Mouse (Mus musculus) hindbrain, embryonic 16.5 days (tissue): ENCODE measurements at regions not wholly inside any gene's neighbourhood (a gene's known extent, or its start where the extent isn't known, plus 50 kb on each side); places are given as distances from the start of the nearest gene placed in this dataset.

Experiments
- ATAC-seq: fragments of 200-750 bp; cut with Nextera tagmentation; 2 replicates; pipeline ENCODE4 v1.8.0; 2017; ENCODE audit warnings: moderate TSS enrichment, moderate library complexity
- H3K27ac ChIP-seq: fragments of 300-500 bp; sonication (generic); 2 replicates; pipeline ENCODE4 v1.5.1; 2014; ENCODE audit warnings: low read depth, mild to moderate bottlenecking, control low read depth, low read length, moderate library complexity
- H3K27me3 ChIP-seq: fragments of 300-500 bp; sonication (generic); replicated peaks from 2 replicates; pipeline ENCODE4 v1.6.1; 2014; ENCODE audit warnings: low read length; ENCODE audit not compliant: control insufficient read depth, insufficient read depth
- H3K36me3 ChIP-seq: fragments of 300-500 bp; sonication (generic); 2 replicates; pipeline ENCODE4 v1.6.1; 2014; ENCODE audit warnings: mild to moderate bottlenecking, low read length, moderate library complexity, mixed read lengths; ENCODE audit not compliant: control insufficient read depth, insufficient read depth
- H3K4me1 ChIP-seq: fragments of 300-500 bp; sonication (generic); 2 replicates; pipeline ENCODE4 v1.6.1; 2014; ENCODE audit warnings: low read depth, low read length; ENCODE audit not compliant: control insufficient read depth, insufficient read depth
- H3K4me2 ChIP-seq: fragments of 300-500 bp; sonication (generic); 2 replicates; pipeline ENCODE4 v1.6.1; 2014; ENCODE audit warnings: mild to moderate bottlenecking, low read length, control low read depth, moderate library complexity
- H3K4me3 ChIP-seq: fragments of 300-500 bp; sonication (generic); 2 replicates; pipeline ENCODE4 v1.5.1; 2014; ENCODE audit warnings: mild to moderate bottlenecking, low read length, control low read depth, moderate library complexity
- H3K9ac ChIP-seq: fragments of 300-500 bp; sonication (generic); 2 replicates; pipeline ENCODE4 v1.6.1; 2014; ENCODE audit warnings: low read depth, mild to moderate bottlenecking, control low read depth, low read length, moderate library complexity
- H3K9me3 ChIP-seq: fragments of 300-500 bp; sonication (generic); 2 replicates; pipeline ENCODE4 v1.6.1; 2014; ENCODE audit warnings: mild to moderate bottlenecking, low read length, moderate library complexity; ENCODE audit not compliant: control insufficient read depth
- WGBS: fragments of 180-500 bp; shearing (Covaris S2); extraction: QIAGEN DNeasy Blood & Tissue Kit; methylation state at CpG from one replicate; pipeline ENCODE4 v1.1.7; 2014; 5-methylcytosine and 5-hydroxymethylcytosine counted together

DNA sequence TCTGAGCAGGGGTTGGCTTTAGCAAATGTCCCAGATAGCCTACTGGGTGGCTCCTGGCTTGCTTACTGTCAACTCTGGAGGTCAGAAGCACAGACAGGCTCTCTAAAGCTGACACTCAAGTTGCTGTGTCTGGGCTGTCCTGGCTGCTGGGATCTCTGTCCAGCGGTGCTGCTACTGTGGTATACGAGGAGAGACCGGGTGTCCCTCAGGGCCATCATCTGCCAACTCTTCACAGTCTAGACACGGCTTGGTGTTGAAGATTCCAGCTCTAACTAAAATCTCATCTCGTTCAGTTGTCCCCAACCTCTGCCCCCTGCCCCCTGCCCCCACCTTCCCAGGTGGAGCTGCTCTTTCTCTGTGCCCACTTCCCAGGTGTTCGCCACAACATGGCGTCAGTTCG, 577.1 kb upstream of the Gm19410 start:
- Histone ChIP-seq H3K4me2 (no peak overlapping the region), H3K4me3 (no peak overlapping the region), H3K9ac (no peak overlapping the region), H3K27me3 (no peaks in the 10 kb centered on the region), H3K4me1 (no peaks in the 10 kb centered on the region), H3K27ac (no peak overlapping the region), H3K9me3 (0 out of 2 replicates have a peak, but pooled peaks cover 2% of the 10 kb centered on the region), H3K36me3 (no peaks in the 10 kb centered on the region)
- no peak for ATAC-seq
- 92% methylated on average over 8 of the region's 8 CpGs for WGBS

GRCm38 (mm10) chr8:35189695-35190094, 575.9 kb upstream of the Gm19410 start:
- Histone ChIP-seq H3K4me1 (no peaks in the 10 kb centered on the region), H3K4me2 (no peak overlapping the region), H3K27me3 (no peaks in the 10 kb centered on the region), H3K4me3 (no peak overlapping the region), H3K27ac (no peak overlapping the region), H3K9me3 (no peaks in the 10 kb centered on the region), H3K36me3 (no peaks in the 10 kb centered on the region), H3K9ac (no peak overlapping the region)
- ATAC-seq: no peak
- 72% methylated on average over 16 of the region's 16 CpGs for WGBS

GRCm38 (mm10) chr8:35192515-35192914, 573.1 kb upstream of the Gm19410 start:
- Histone ChIP-seq H3K9ac (no peak overlapping the region), H3K27me3 (no peaks in the 10 kb centered on the region), H3K4me3 (no peak overlapping the region), H3K27ac (no peak overlapping the region), H3K36me3 (no peaks in the 10 kb centered on the region), H3K4me2 (no peak overlapping the region), H3K9me3 (no peaks in the 10 kb centered on the region), H3K4me1 (no peaks in the 10 kb centered on the region; the same call in 1 of the 2 replicates)
- WGBS: 32% methylated on average over 3 of the region's 3 CpGs
- no peak for ATAC-seq

DNA sequence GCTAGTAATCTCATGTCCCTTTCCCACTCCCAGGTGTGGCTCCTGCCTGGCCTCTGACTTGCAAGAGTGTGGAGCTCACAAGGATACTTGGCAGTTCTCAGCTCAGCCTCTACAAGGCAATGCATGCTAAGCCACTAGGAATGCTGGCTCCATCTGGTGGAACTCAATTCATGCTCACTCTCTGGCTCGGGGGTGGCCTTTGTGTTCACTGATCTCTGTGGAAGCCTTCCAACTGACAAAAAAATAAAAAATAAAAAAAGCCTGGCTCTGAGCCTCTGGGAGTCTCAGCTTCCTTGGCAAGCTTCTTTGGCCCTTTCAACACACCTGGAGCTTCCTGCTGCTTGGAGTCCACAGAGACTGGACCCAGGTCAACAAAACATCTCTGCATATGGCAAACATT, 571.8 kb upstream of the Gm19410 start:
- no peak overlapping the region for H3K4me3 ChIP-seq
- 21% methylated on average over 1 of the region's 1 CpGs for WGBS
- peak; percentile 81 for ATAC-seq

DNA sequence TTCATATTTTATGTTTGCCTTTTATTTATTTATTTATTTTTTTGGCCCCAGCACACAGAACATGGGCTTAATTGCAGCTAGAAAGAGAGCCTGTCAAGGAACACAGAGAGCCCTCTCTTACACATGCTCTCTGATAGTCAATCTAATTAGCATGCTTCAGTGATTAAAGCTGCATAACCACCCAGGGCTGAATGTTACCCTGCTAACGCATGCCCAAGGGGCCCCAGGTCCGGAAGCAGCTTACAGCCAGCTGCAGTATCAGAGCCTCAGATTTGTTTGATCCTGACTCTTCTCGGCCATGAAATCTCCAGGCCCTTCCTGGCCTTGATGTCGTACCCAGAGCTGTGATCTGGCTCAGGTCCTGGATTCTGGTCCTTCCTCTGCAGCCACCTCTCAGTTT, 569.4 kb upstream of the Gm19410 start:
- Histone ChIP-seq H3K4me2 (no peak overlapping the region), H3K36me3 (no peaks in the 10 kb centered on the region), H3K4me1 (no peaks in the 10 kb centered on the region; the same call in 1 of the 2 replicates), H3K27me3 (no peaks in the 10 kb centered on the region), H3K9me3 (no peaks in the 10 kb centered on the region), H3K27ac (no peak overlapping the region), H3K9ac (no peak overlapping the region), H3K4me3 (no peak overlapping the region)
- peak; percentile 59 for ATAC-seq
- WGBS: 25% methylated on average over 4 of the region's 4 CpGs

More for the DNA sequence above, 571.8 kb upstream of the Gm19410 start:
- Histone ChIP-seq H3K36me3 (no peaks in the 10 kb centered on the region), H3K4me2 (no peak overlapping the region), H3K9me3 (no peaks in the 10 kb centered on the region), H3K4me1 (no peaks in the 10 kb centered on the region; the same call in 1 of the 2 replicates), H3K27ac (no peak overlapping the region), H3K27me3 (no peaks in the 10 kb centered on the region), H3K9ac (no peak overlapping the region)

DNA sequence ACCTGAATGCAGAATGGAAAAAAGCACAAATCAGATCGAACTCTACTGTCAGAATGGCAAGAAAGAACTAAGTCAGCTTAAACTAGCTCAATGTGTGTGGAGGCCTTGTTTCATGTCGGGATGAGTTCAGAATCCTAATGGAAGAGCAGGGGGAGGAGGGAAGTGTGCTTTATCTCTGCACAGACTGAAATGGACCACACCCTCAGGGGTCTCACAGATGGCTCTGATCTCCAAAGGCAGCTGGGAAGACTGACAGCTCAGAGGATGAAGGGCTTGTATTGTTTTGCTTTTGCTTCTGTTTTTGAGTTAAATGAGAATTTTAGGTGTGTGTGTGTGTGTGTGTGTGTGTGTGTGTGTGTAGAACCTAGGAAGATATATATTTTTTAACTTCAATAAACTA, 566.8 kb upstream of the Gm19410 start:
- Histone ChIP-seq H3K27me3 (no peaks in the 10 kb centered on the region), H3K4me1 (no peaks in the 10 kb centered on the region; the same call in 1 of the 2 replicates), H3K4me3 (no peak overlapping the region), H3K27ac (no peak overlapping the region), H3K4me2 (no peak overlapping the region), H3K9me3 (no peaks in the 10 kb centered on the region), H3K36me3 (no peaks in the 10 kb centered on the region), H3K9ac (no peak overlapping the region)
- 58% methylated on average over 2 of the region's 2 CpGs for WGBS
- ATAC-seq: no peak

- no peaks in the 10 kb centered on the region for H3K27me3 ChIP-seq
- no peaks in the 10 kb centered on the region for H3K36me3 ChIP-seq
- no peak overlapping the region for H3K9ac ChIP-seq
- H3K4me2 ChIP-seq: no peak overlapping the region
- H3K27ac ChIP-seq: no peak overlapping the region
- WGBS: 58% methylated on average over 12 of the region's 12 CpGs
- ATAC-seq: peak; percentile 44; the same call in 1 of the 2 replicates
- H3K4me1 ChIP-seq: no peaks in the 10 kb centered on the region; the same call in 1 of the 2 replicates
- H3K9me3 ChIP-seq: no peaks in the 10 kb centered on the region
- no peak overlapping the region for H3K4me3 ChIP-seq
Measured at GRCm38 (mm10) chr8:35201416-35201815, 564.2 kb upstream of the Gm19410 start.

GRCm38 (mm10) chr8:35204971-35205370, 560.6 kb upstream of the Gm19410 start:
- 72% methylated on average over 15 of the region's 15 CpGs for WGBS
- H3K4me2 ChIP-seq: no peak overlapping the region; the same call in 1 of the 2 replicates

GRCm38 (mm10) chr8:35205536-35205935, 560.1 kb upstream of the Gm19410 start:
- H3K36me3 ChIP-seq: no peaks in the 10 kb centered on the region
- H3K4me3 ChIP-seq: no peak overlapping the region
- no peaks in the 10 kb centered on the region for H3K27me3 ChIP-seq
- no peak overlapping the region for H3K4me2 ChIP-seq
- H3K27ac ChIP-seq: no peak overlapping the region
- no peak for ATAC-seq
- no peaks in the 10 kb centered on the region for H3K9me3 ChIP-seq
- no peaks in the 10 kb centered on the region for H3K4me1 ChIP-seq
- no peak overlapping the region for H3K9ac ChIP-seq
- 19% methylated on average over 8 of the region's 8 CpGs for WGBS

More at GRCm38 (mm10) chr8:35204971-35205370, 560.6 kb upstream of the Gm19410 start:
- no peak for ATAC-seq
- Histone ChIP-seq H3K4me1 (no peaks in the 10 kb centered on the region), H3K27me3 (no peaks in the 10 kb centered on the region), H3K4me3 (no peak overlapping the region), H3K9me3 (no peaks in the 10 kb centered on the region), H3K9ac (no peak overlapping the region), H3K27ac (no peak overlapping the region), H3K36me3 (no peaks in the 10 kb centered on the region)

DNA sequence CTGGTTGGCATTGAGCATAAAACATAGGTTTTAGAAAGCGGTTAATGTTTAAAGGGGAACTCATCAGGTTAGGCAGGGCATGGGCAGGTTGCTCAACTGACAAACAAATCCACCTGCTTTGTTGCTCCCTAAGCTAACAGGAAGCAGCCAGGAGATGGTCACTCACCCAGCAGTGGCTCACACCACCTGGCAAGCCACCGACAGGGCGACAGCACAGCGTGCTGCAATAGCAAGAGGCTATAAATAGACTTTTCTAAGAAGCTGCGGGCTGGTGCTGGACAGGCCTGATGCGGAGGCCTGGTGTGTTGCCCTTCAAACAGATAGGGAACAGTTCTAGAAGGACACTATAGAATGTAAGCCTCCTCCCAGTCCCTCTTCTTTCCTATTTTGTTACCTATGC, 559.3 kb upstream of the Gm19410 start:
- Histone ChIP-seq H3K4me1 (no peaks in the 10 kb centered on the region), H3K4me3 (no peak overlapping the region), H3K4me2 (no peak overlapping the region), H3K9ac (no peak overlapping the region), H3K27me3 (no peaks in the 10 kb centered on the region), H3K27ac (no peak overlapping the region), H3K9me3 (no peaks in the 10 kb centered on the region), H3K36me3 (no peaks in the 10 kb centered on the region)
- no peak for ATAC-seq
- 56% methylated on average over 6 of the region's 6 CpGs for WGBS
